Mouse (Mus musculus): ENCODE data around the gene Ccdc88c. TPM values are rescaled to one million over a fixed set of nuclear protein-coding genes. Genes with fewer than 3 reads are reported as not detected.

Gene Ccdc88c
- polyA plus RNA-seq (2016; fragmentation: Nextera tagmentation; extraction: Ambion mirVana), result 19.8 and 22.6 TPM in 2 replicates

- WGBS, result under 1% methylated on average over 55 of the region's 56 CpGs
These were observed at the start of gene Ccdc88c for GRCm38 (mm10) chr12:101028954-101029731. TSS of gene Ccdc88c (minus strand) at chr12:101029056.

GRCm38 (mm10) chr12:101077955-101078354 lies 49.1 kb upstream of the Ccdc88c start:
- no peak overlapping the region for H3K4me3 ChIP-seq
- no peaks in the 10 kb centered on the region for H3K27me3 ChIP-seq (ENCODE audit: poor library complexity, severe bottlenecking)
- peaks cover 4% of the 10 kb centered on the region; the same call in 1 of the 2 replicates for H3K9me3 ChIP-seq
- peaks cover 19% of the 10 kb centered on the region for H3K4me1 ChIP-seq
- peaks cover 82% of the 10 kb centered on the region for H3K36me3 ChIP-seq (replicated peaks)
- DNase-seq (ENCODE audit: extremely low spot score, low spot score), result no peak
- H3K27ac ChIP-seq, result no peak overlapping the region

More at GRCm38 (mm10) chr12:101028954-101029731, at the start of gene Ccdc88c:
- Histone ChIP-seq H3K27me3 (ENCODE audit: poor library complexity, severe bottlenecking) (no peaks in the 10 kb centered on the region), H3K27ac (peak within 1 kb of the TSS; percentile 99), H3K4me3 (peak within 1 kb of the TSS; percentile 89), H3K9me3 (no peaks in the 10 kb centered on the region), H3K4me1 (peaks cover 44% of the 10 kb centered on the region), H3K36me3 (replicated peaks) (peaks cover 22% of the 10 kb centered on the region)
- DNase-seq (ENCODE audit: extremely low spot score, low spot score), result peak; percentile 87

GRCm38 (mm10) chr12:101075433-101075832 lies 46.6 kb upstream of the Ccdc88c start:
- Histone ChIP-seq H3K36me3 (replicated peaks) (peaks cover 98% of the 10 kb centered on the region), H3K4me1 (peaks cover 3% of the 10 kb centered on the region), H3K27me3 (ENCODE audit: poor library complexity, severe bottlenecking) (no peaks in the 10 kb centered on the region), H3K4me3 (no peak overlapping the region), H3K27ac (no peak overlapping the region), H3K9me3 (peaks cover 4% of the 10 kb centered on the region; the same call in 1 of the 2 replicates)
- no peak for DNase-seq (ENCODE audit: extremely low spot score, low spot score)
- 97% methylated on average over 3 of the region's 3 CpGs for WGBS

GRCm38 (mm10) chr12:101074821-101075429 lies 46.1 kb upstream of the Ccdc88c start:
- H3K4me3 ChIP-seq, result no peak overlapping the region
- 95% methylated on average over 4 of the region's 4 CpGs for WGBS
- peaks cover 4% of the 10 kb centered on the region; the same call in 1 of the 2 replicates for H3K9me3 ChIP-seq
- no peak for DNase-seq (ENCODE audit: extremely low spot score, low spot score)
- H3K27me3 ChIP-seq (ENCODE audit: poor library complexity, severe bottlenecking), result no peaks in the 10 kb centered on the region
- H3K4me1 ChIP-seq, result no peaks in the 10 kb centered on the region
- H3K36me3 ChIP-seq (replicated peaks), result peaks cover 95% of the 10 kb centered on the region
- no peak overlapping the region for H3K27ac ChIP-seq

GRCm38 (mm10) chr12:101069813-101070212 lies 41.0 kb upstream of the Ccdc88c start:
- no peak for DNase-seq (ENCODE audit: extremely low spot score, low spot score)
- Histone ChIP-seq H3K36me3 (replicated peaks) (peaks cover 94% of the 10 kb centered on the region), H3K4me1 (no peaks in the 10 kb centered on the region), H3K27me3 (ENCODE audit: poor library complexity, severe bottlenecking) (no peaks in the 10 kb centered on the region), H3K4me3 (no peak overlapping the region), H3K27ac (no peak overlapping the region), H3K9me3 (no peaks in the 10 kb centered on the region)
- WGBS, result 96% methylated on average over 1 of the region's 1 CpGs

- Histone ChIP-seq H3K27me3 (ENCODE audit: poor library complexity, severe bottlenecking) (no peaks in the 10 kb centered on the region), H3K4me1 (no peaks in the 10 kb centered on the region), H3K27ac (no peak overlapping the region), H3K4me3 (no peak overlapping the region), H3K9me3 (no peaks in the 10 kb centered on the region), H3K36me3 (replicated peaks) (peaks cover 96% of the 10 kb centered on the region)
- WGBS, result 90% methylated on average over 1 of the region's 1 CpGs
- no peak for DNase-seq (ENCODE audit: extremely low spot score, low spot score)
These were observed 37.5 kb upstream of the Ccdc88c start for GRCm38 (mm10) chr12:101066329-101066728.

GRCm38 (mm10) chr12:101039956-101040355 lies 11.1 kb upstream of the Ccdc88c start:
- H3K4me1 ChIP-seq, result no peaks in the 10 kb centered on the region
- no peaks in the 10 kb centered on the region for H3K27me3 ChIP-seq (ENCODE audit: poor library complexity, severe bottlenecking)

GRCm38 (mm10) chr12:101028247-101028953 lies 456 bp downstream of the Ccdc88c start:
- under 1% methylated on average over 67 of the region's 67 CpGs for WGBS
- Histone ChIP-seq H3K27ac (peak overlapping the region; percentile 99), H3K4me3 (peak overlapping the region; percentile 89), H3K36me3 (replicated peaks) (peaks cover 29% of the 10 kb centered on the region), H3K27me3 (ENCODE audit: poor library complexity, severe bottlenecking) (no peaks in the 10 kb centered on the region), H3K9me3 (no peaks in the 10 kb centered on the region), H3K4me1 (peaks cover 51% of the 10 kb centered on the region)
- DNase-seq (ENCODE audit: extremely low spot score, low spot score), result peak; percentile 56

More at GRCm38 (mm10) chr12:101039956-101040355, 11.1 kb upstream of the Ccdc88c start:
- H3K9me3 ChIP-seq, result no peaks in the 10 kb centered on the region
- DNase-seq (ENCODE audit: extremely low spot score, low spot score), result no peak
- H3K36me3 ChIP-seq (replicated peaks), result peaks cover 86% of the 10 kb centered on the region
- H3K4me3 ChIP-seq, result no peak overlapping the region
- no peak overlapping the region for H3K27ac ChIP-seq

- H3K27ac ChIP-seq, result peak overlapping the region; percentile 99
- peak overlapping the region; percentile 89 for H3K4me3 ChIP-seq
- no peaks in the 10 kb centered on the region for H3K9me3 ChIP-seq
- no peaks in the 10 kb centered on the region for H3K27me3 ChIP-seq (ENCODE audit: poor library complexity, severe bottlenecking)
- no peak for DNase-seq (ENCODE audit: extremely low spot score, low spot score)
- 1% methylated on average over 19 of the region's 19 CpGs for WGBS
- H3K36me3 ChIP-seq (replicated peaks), result peaks cover 36% of the 10 kb centered on the region
- H3K4me1 ChIP-seq, result peaks cover 56% of the 10 kb centered on the region
These were observed 1.2 kb downstream of the Ccdc88c start for GRCm38 (mm10) chr12:101027451-101028246.

GRCm38 (mm10) chr12:101026946-101027345 lies 1.9 kb downstream of the Ccdc88c start:
- peak overlapping the region; percentile 89 for H3K4me3 ChIP-seq
- WGBS, result 3% methylated on average over 14 of the region's 14 CpGs
- H3K4me1 ChIP-seq, result peaks cover 59% of the 10 kb centered on the region
- no peaks in the 10 kb centered on the region for H3K9me3 ChIP-seq
- H3K36me3 ChIP-seq (replicated peaks), result peaks cover 43% of the 10 kb centered on the region
- peak overlapping the region; percentile 99 for H3K27ac ChIP-seq
- DNase-seq (ENCODE audit: extremely low spot score, low spot score), result peak; percentile 63
- H3K27me3 ChIP-seq (ENCODE audit: poor library complexity, severe bottlenecking), result no peaks in the 10 kb centered on the region

GRCm38 (mm10) chr12:101026518-101026917 lies 2.3 kb downstream of the Ccdc88c start:
- Histone ChIP-seq H3K27ac (peak overlapping the region; percentile 99), H3K27me3 (ENCODE audit: poor library complexity, severe bottlenecking) (no peaks in the 10 kb centered on the region), H3K36me3 (replicated peaks) (peaks cover 47% of the 10 kb centered on the region), H3K4me1 (peaks cover 63% of the 10 kb centered on the region), H3K4me3 (peak overlapping the region; percentile 89), H3K9me3 (no peaks in the 10 kb centered on the region)
- no peak for DNase-seq (ENCODE audit: extremely low spot score, low spot score)
- 53% methylated on average over 7 of the region's 7 CpGs for WGBS

GRCm38 (mm10) chr12:101026025-101026424 lies 2.8 kb downstream of the Ccdc88c start:
- H3K27me3 ChIP-seq (ENCODE audit: poor library complexity, severe bottlenecking), result no peaks in the 10 kb centered on the region
- H3K4me3 ChIP-seq, result peak overlapping the region; percentile 89
- 86% methylated on average over 4 of the region's 4 CpGs for WGBS
- no peak for DNase-seq (ENCODE audit: extremely low spot score, low spot score)
- peak overlapping the region; percentile 99 for H3K27ac ChIP-seq
- peaks cover 52% of the 10 kb centered on the region for H3K36me3 ChIP-seq (replicated peaks)
- H3K4me1 ChIP-seq, result peaks cover 66% of the 10 kb centered on the region
- H3K9me3 ChIP-seq, result no peaks in the 10 kb centered on the region; the same call in 1 of the 2 replicates
